Mouse (Mus musculus) olfactory bulb, adult 2 months (tissue): ENCODE measurements around the gene Ptpn3. TPM values are rescaled to one million over a fixed set of nuclear protein-coding genes. Genes with fewer than 3 reads are reported as not detected.

Experiments
- H3K27ac ChIP-seq: fragments of 200-500 bp; 2 replicates; pipeline ENCODE4 v1.5.1; 2012; ENCODE audit warnings: low read depth, low read length; ENCODE audit not compliant: insufficient read depth
- H3K4me1 ChIP-seq: fragments of 200-500 bp; 2 replicates; pipeline ENCODE4 v1.6.1; 2012; ENCODE audit warnings: low read length; ENCODE audit not compliant: control insufficient read depth, insufficient read depth
- H3K4me3 ChIP-seq: fragments of 200-500 bp; 2 replicates; pipeline ENCODE4 v1.5.1; 2012; ENCODE audit warnings: mild to moderate bottlenecking, low read depth, low read length, moderate library complexity; ENCODE audit not compliant: insufficient read depth
- CTCF ChIP-seq: fragments of 200-500 bp; IDR thresholded peaks from 2 replicates; pipeline ENCODE4 v1.5.1; 2012; ENCODE audit warnings: low read depth, mild to moderate bottlenecking, low read length, moderate library complexity; ENCODE audit not compliant: insufficient read depth
- POLR2A ChIP-seq: fragments of 200-500 bp; IDR thresholded peaks from 2 replicates; pipeline ENCODE4 v1.6.1; 2012; ENCODE audit warnings: mild to moderate bottlenecking, low read depth, low read length, moderate library complexity; ENCODE audit not compliant: insufficient read depth
- WGBS: fragments of 180-500 bp; shearing (Covaris S2); methylation state at CpG from one replicate; pipeline ENCODE4 v1.1.7; 2018; 5-methylcytosine and 5-hydroxymethylcytosine counted together
- polyA plus RNA-seq: library from polyadenylated mRNA; stranded (reverse); fragments of >200 nt; gene quantifications from 2 replicates; pipeline ENCODE4 v1.2.4, GENCODE M21; 2012; ENCODE audit warnings: low replicate concordance; ENCODE audit not compliant: missing spikeins, insufficient read depth, insufficient read length

The Ptpn3 gene
- polyA plus RNA-seq, 1 experiment: not detected

DNA sequence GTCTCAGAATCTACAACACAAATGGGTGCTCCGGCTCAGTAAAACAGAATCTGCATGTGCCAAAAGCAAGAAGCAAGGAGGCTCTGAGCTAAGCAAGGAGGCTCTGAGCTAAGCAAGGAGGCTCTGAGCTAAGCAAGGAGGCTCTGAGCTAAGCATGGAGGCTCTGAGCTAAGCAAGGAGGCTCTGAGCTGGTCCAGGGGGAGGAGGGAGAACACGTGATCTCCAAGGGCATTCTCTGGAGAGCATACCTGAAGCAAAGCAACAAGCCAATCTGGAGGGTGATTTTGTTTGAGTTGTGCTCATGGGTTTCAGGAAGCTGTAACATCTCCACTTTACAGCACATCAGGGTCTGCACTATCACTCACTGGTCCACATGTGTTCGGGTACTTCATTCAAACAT, 18.4 kb downstream of the Ptpn3 start:
- WGBS: 84% methylated on average over 3 of the region's 3 CpGs
- Histone ChIP-seq H3K4me1 (peaks cover 8% of the 10 kb centered on the region; the same call in 1 of the 2 replicates), H3K4me3 (no peak overlapping the region), H3K27ac (no peak overlapping the region)
- no peak for TF ChIP-seq POLR2A

DNA sequence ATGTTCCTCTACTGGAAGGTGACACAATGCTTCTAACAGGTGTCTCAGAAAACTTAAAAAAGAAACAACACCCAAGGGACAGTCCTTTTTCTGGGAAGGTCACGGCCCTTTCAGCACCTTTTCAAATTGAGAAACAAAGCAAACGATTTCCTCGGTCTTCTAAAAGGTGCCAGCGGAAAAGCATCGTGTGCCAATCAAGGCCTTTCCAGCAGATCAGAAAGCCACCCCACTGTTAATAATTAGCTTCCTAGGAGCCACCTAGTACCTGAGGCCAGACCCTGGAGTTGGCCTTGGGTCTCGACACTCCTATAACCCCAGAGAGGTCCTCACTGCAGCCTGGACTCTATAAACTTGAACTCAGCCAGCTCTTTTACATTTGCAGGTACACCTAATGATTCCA, 19.0 kb downstream of the Ptpn3 start:
- TF ChIP-seq CTCF (no peak), POLR2A (no peak)
- H3K27ac ChIP-seq: no peak overlapping the region
- no peak overlapping the region for H3K4me3 ChIP-seq
- WGBS: 90% methylated on average over 6 of the region's 6 CpGs
- H3K4me1 ChIP-seq: peaks cover 8% of the 10 kb centered on the region; the same call in 1 of the 2 replicates

DNA sequence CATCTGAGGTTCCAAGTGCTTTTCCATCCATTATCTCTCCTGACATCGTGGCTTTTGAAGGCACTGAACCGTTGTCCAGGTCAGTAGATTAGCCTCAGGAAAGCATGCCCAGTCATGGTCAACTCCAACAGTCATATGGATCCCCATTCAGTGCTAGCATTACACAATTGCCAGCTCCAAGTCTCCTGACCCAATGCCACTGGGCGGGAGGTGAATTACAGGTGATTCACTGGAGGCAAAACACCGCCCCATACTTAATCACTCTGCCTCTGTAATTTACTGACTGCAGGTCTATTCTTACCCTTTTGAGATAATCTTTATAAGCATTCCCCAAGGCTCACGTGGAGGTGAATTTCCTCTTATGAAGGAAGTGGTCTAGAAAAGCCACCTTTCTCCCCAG, 19.5 kb downstream of the Ptpn3 start:
- TF ChIP-seq CTCF: no peak
- no peak for TF ChIP-seq POLR2A
- Histone ChIP-seq H3K27ac (no peak overlapping the region), H3K4me1 (peaks cover 8% of the 10 kb centered on the region; the same call in 1 of the 2 replicates), H3K4me3 (no peak overlapping the region)
- 83% methylated on average over 5 of the region's 5 CpGs for WGBS

DNA sequence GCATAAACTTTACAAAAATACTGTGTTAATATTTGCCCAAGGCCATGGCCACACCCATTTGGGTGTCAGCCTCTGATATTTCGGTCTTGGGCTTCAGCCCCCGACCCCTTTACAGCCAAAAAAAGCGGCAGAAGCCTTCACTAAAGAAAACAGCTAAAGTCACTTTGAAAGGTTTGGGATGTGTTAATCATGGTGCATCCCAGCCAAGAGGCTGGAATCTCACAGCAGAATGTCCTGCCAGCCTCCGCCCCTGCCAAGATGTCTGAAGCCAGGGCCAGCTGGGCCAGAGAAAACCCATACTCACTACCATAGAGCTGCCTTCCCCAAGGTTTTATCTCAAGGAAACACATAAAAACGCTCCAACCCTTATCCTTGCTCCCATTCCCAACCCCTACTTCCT, 20.7 kb downstream of the Ptpn3 start:
- TF ChIP-seq CTCF (no peak), POLR2A (no peak)
- peaks cover 8% of the 10 kb centered on the region; the same call in 1 of the 2 replicates for H3K4me1 ChIP-seq
- no peak overlapping the region for H3K27ac ChIP-seq
- 60% methylated on average over 5 of the region's 5 CpGs for WGBS
- no peak overlapping the region for H3K4me3 ChIP-seq

DNA sequence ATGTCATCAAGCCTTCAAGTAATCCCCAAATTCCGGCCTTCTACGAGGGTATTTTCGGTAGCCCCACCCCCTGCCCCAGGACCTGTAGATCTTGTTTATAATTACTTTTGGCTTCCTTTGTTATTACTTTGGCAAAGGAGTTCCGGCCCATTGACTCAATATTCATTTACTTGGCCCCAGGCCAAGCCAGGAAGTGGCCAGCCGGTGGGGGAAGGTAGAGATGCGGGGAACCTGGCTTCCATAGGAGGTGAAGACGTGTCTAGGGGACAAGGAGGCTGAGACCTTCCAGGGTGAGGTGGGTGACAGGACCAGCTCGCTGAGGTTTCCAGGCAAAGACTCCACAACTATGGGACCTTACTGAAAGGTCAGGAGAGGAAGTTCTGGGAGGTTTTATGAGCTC, 22.4 kb downstream of the Ptpn3 start:
- H3K4me1 ChIP-seq: peaks cover 8% of the 10 kb centered on the region; the same call in 1 of the 2 replicates
- H3K4me3 ChIP-seq: no peak overlapping the region
- TF ChIP-seq CTCF (no peak), POLR2A (no peak)
- no peak overlapping the region for H3K27ac ChIP-seq
- 58% methylated on average over 8 of the region's 8 CpGs for WGBS

DNA sequence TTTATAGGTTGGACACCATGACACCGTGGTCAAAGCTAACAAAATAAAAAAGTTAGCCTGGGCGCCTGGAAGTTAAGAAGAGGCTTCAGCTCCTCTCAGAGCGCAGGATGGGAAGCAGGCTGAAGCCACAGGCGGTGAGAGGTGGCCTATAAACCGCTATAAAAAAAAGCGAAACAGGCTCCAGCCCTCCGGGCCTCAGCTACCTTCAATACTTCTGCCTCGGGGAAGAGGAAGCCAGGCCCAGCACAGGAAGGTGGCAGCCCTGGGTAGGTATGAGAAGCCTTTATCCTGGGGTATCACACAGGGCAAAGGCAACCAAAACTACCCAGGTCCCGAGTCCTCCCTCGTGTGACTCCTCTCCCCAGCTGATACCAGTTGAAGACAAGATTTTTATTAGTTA, 22.8 kb downstream of the Ptpn3 start:
- Histone ChIP-seq H3K4me3 (no peak overlapping the region), H3K27ac (no peak overlapping the region), H3K4me1 (peaks cover 8% of the 10 kb centered on the region; the same call in 1 of the 2 replicates)
- WGBS: 83% methylated on average over 10 of the region's 10 CpGs
- TF ChIP-seq CTCF (no peak), POLR2A (no peak)

DNA sequence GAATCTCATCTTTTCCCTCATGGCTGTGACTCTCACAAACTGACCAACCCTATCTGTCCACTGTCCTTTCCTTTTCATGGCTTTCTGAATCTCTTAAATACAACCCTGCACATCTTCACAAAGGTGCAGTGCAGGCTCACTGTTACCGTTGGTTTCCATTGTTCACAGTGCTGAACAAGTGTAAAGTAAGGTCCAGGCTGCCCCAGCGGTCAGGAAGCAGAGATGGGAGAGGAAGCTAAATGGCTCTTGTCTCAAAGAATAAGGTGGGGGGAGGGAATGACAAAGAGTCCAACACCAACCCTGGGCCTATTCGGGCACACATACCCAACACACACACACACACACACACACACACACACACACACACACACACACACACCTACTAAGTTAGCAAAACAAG, 24.0 kb downstream of the Ptpn3 start:
- WGBS: 90% methylated on average over 3 of the region's 3 CpGs
- Histone ChIP-seq H3K4me1 (peaks cover 13% of the 10 kb centered on the region), H3K4me3 (no peak overlapping the region), H3K27ac (no peak overlapping the region)
- TF ChIP-seq CTCF (no peak), POLR2A (no peak)

DNA sequence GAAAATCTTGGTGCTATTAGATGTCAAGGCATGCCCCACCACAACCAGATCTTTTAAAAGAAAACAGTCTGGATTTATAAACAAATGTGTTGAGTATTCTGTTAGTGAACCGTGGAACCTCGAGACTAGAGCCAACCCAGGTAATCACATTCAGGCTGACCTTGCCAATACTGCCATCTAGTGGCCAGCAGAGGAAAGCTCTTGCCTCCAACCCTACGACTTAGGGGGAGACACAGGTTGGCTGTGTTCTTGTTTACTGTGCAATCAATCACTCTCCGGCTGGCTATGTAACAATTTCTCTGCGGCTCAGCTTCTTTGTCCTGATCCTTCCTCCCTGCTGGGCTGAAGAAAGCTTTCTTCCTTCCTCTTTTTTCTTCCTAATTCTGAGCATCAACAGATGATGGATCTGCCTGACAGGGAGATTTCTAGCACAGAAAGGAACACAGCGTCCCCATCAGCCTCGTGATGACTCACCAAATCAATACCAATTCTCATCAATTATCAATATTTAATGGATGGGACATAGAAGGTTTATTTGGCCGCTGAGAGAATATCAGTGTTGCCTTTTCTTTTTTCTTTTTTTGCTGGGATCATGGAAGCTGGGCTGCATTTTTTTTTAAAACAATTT, 26.4 kb downstream of the Ptpn3 start:
- WGBS: 11% methylated on average over 8 of the region's 8 CpGs
- Histone ChIP-seq H3K27ac (no peak overlapping the region), H3K4me3 (no peak overlapping the region), H3K4me1 (peaks cover 11% of the 10 kb centered on the region)
- TF ChIP-seq POLR2A: no peak
- TF ChIP-seq CTCF: peak; percentile 30; the same call in 1 of the 2 replicates

DNA sequence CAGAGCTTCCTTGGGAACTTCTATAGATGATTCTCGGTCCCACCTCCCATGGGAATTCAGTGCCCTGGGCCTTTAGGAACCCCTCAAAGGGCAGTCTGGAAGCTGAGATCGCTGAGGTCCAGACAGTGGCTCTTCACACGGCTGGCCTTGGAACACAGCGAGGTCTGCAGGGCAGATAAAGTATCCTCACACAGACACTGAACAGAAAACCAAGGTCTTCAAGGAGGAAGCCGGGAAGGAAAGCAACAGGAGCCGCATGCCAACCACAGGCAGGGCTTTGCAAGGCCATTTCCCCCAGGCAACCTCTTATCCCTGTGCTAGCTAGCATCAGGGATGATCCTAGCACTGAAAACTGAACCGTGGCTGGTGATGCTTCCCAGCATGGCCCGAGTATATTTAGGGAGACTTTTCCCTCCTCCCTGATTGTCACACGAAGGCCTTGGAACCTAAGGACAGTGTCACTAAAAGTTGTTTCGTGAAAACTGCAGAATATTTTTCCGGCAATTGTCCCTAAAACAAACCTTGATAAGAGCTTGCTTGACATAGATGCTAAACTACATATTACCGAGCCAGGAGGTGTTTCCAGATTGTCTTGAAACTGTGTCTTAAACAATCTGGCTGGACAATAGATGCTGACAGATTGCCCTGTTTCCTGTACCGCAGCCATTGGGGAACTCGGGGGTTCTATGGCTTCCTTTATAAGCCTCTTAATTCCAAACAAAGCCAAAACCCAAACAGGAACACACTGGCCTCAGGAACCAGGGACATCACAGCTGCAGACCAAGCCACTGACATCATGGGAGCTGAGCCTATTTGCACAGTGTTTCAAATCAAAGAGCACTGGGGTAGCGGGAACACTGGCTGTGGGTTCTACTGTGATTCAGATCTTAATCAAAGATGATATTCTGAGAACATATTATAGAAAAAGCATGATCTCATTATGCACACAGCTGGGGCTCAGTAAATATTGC, 27.8 kb downstream of the Ptpn3 start:
- H3K27ac ChIP-seq: no peak overlapping the region
- no peak for TF ChIP-seq POLR2A
- no peak for TF ChIP-seq CTCF
- WGBS: 73% methylated on average over 15 of the region's 15 CpGs
- H3K4me1 ChIP-seq: peaks cover 13% of the 10 kb centered on the region
- H3K4me3 ChIP-seq: no peak overlapping the region
